Mouse (Mus musculus): ENCODE data around the gene Rpl13a. TPM values are rescaled to one million over a fixed set of nuclear protein-coding genes. Genes with fewer than 3 reads are reported as not detected.
"Not testable (repeated sequence)": the region's sequence is repeated elsewhere in the genome, so short reads cannot be mapped to it uniquely, and the experiment has no call there.

The Rpl13a gene
- polyA plus RNA-seq (2012; rRNA removed): 859 and 869 TPM in 2 replicates

GRCm38 (mm10) chr7:45128624-45129246, at the start of gene Rpl13a:
TSS of gene Rpl13a (minus strand) at chr7:45128761.
- H3K4me1 ChIP-seq (ENCODE audit: control insufficient read depth, insufficient read depth, low read length): peaks cover 12% of the 10 kb centered on the region
- H3K27me3 ChIP-seq (ENCODE audit: control insufficient read depth, insufficient read depth, low read length): no peaks in the 10 kb centered on the region
- TF ChIP-seq CTCF (IDR thresholded peaks at IDR 0.05; ENCODE audit: control insufficient read depth, insufficient read depth, insufficient replicate concordance, low read depth, low read length) (peak; percentile 66; the same call in 1 of the 2 replicates), POLR2A (IDR thresholded peaks at IDR 0.05; ENCODE audit: control insufficient read depth, low read depth, low read length) (peak; percentile 94)
- H3K36me3 ChIP-seq (ENCODE audit: control insufficient read depth, insufficient read depth, low read length): no peaks in the 10 kb centered on the region
- H3K4me3 ChIP-seq (ENCODE audit: control insufficient read depth, low read depth, low read length): peak within 1 kb of the TSS; percentile 89
- H3K27ac ChIP-seq (ENCODE audit: control insufficient read depth, insufficient read depth, low read depth, low read length): peak within 1 kb of the TSS; percentile 96

GRCm38 (mm10) chr7:45176356-45176755, 47.8 kb upstream of the Rpl13a start:
- TF ChIP-seq POLR2A (IDR thresholded peaks at IDR 0.05; ENCODE audit: control insufficient read depth, low read depth, low read length): no peak; the same call in 1 of the 2 replicates
- H3K4me3 ChIP-seq (ENCODE audit: control insufficient read depth, low read depth, low read length): peak overlapping the region; percentile 88
- H3K27me3 ChIP-seq (ENCODE audit: control insufficient read depth, insufficient read depth, low read length): no peaks in the 10 kb centered on the region; the same call in 1 of the 2 replicates
- peak overlapping the region; percentile 25; the same call in 1 of the 2 replicates for H3K27ac ChIP-seq (ENCODE audit: control insufficient read depth, insufficient read depth, low read depth, low read length)
- no peaks in the 10 kb centered on the region for H3K36me3 ChIP-seq (ENCODE audit: control insufficient read depth, insufficient read depth, low read length)
- H3K4me1 ChIP-seq (ENCODE audit: control insufficient read depth, insufficient read depth, low read length): peaks cover 38% of the 10 kb centered on the region

- Histone ChIP-seq H3K27ac (ENCODE audit: control insufficient read depth, insufficient read depth, low read depth, low read length) (peak overlapping the region; percentile 74), H3K27me3 (ENCODE audit: control insufficient read depth, insufficient read depth, low read length) (no peaks in the 10 kb centered on the region; the same call in 1 of the 2 replicates), H3K36me3 (ENCODE audit: control insufficient read depth, insufficient read depth, low read length) (no peaks in the 10 kb centered on the region), H3K4me1 (ENCODE audit: control insufficient read depth, insufficient read depth, low read length) (peaks cover 34% of the 10 kb centered on the region), H3K4me3 (ENCODE audit: control insufficient read depth, low read depth, low read length) (peak overlapping the region; percentile 88)
- no peak for TF ChIP-seq CTCF (IDR thresholded peaks at IDR 0.05; ENCODE audit: control insufficient read depth, insufficient read depth, insufficient replicate concordance, low read depth, low read length)
- peak; percentile 65 for TF ChIP-seq POLR2A (IDR thresholded peaks at IDR 0.05; ENCODE audit: control insufficient read depth, low read depth, low read length)
Observed at GRCm38 (mm10) chr7:45175929-45176328, 47.4 kb upstream of the Rpl13a start.

DNA sequence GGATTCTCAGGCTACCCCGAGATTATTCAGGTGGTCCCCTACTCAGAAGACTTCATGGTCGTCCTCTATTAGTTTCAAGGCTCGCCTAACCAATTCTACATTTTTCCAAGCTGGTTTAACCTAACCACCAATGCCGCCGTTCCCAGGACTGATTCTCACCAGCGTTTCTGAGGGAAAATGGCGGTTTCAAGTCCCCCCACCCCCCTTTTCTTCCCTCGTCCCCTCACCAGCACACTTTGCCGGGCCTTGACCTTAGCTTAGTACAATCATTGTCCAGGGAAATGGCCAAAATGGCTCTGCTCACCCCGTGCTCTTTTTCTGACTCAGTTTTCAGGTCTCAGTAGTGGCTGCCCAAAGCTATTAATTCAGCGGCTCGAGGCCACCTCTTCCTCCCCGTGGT, 46.8 kb upstream of the Rpl13a start:
- Histone ChIP-seq H3K4me1 (ENCODE audit: control insufficient read depth, insufficient read depth, low read length) (peaks cover 32% of the 10 kb centered on the region), H3K27ac (ENCODE audit: control insufficient read depth, insufficient read depth, low read depth, low read length) (peak overlapping the region; percentile 45; the same call in 1 of the 2 replicates), H3K4me3 (ENCODE audit: control insufficient read depth, low read depth, low read length) (peak overlapping the region; percentile 88), H3K27me3 (ENCODE audit: control insufficient read depth, insufficient read depth, low read length) (no peaks in the 10 kb centered on the region; the same call in 1 of the 2 replicates), H3K36me3 (ENCODE audit: control insufficient read depth, insufficient read depth, low read length) (no peaks in the 10 kb centered on the region)
- TF ChIP-seq POLR2A (IDR thresholded peaks at IDR 0.05; ENCODE audit: control insufficient read depth, low read depth, low read length) (no peak), CTCF (IDR thresholded peaks at IDR 0.05; ENCODE audit: control insufficient read depth, insufficient read depth, insufficient replicate concordance, low read depth, low read length) (no peak)

GRCm38 (mm10) chr7:45174567-45175280, 46.2 kb upstream of the Rpl13a start:
- Histone ChIP-seq H3K4me1 (ENCODE audit: control insufficient read depth, insufficient read depth, low read length) (peaks cover 30% of the 10 kb centered on the region), H3K4me3 (ENCODE audit: control insufficient read depth, low read depth, low read length) (peak overlapping the region; percentile 88), H3K36me3 (ENCODE audit: control insufficient read depth, insufficient read depth, low read length) (no peaks in the 10 kb centered on the region), H3K27me3 (ENCODE audit: control insufficient read depth, insufficient read depth, low read length) (no peaks in the 10 kb centered on the region; the same call in 1 of the 2 replicates), H3K27ac (ENCODE audit: control insufficient read depth, insufficient read depth, low read depth, low read length) (peak overlapping the region; percentile 61)
- TF ChIP-seq CTCF (IDR thresholded peaks at IDR 0.05; ENCODE audit: control insufficient read depth, insufficient read depth, insufficient replicate concordance, low read depth, low read length) (no peak), POLR2A (IDR thresholded peaks at IDR 0.05; ENCODE audit: control insufficient read depth, low read depth, low read length) (no peak)

DNA sequence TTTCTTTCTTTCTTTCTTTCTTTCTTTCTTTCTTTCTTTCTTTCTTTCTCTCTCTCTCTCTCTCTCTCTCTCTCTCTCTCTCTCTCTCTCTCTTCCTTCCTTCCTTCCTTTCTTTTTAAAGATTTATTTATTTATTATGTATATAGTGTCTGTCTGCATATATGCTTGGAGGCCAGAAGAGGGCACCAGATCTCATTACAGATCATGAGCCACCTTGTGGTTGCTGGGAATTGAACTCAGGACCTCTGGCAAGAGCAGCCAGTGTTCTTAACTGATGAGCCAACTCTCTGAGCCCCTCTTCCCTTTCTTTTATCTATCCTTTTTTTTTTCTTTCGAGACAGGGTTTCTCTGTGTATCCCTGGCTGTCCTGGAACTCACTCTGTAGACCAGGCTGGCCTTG, 45.2 kb upstream of the Rpl13a start:
- H3K36me3 ChIP-seq (ENCODE audit: control insufficient read depth, insufficient read depth, low read length); H3K4me3 ChIP-seq (ENCODE audit: control insufficient read depth, low read depth, low read length); H3K27ac ChIP-seq (ENCODE audit: control insufficient read depth, insufficient read depth, low read depth, low read length); H3K27me3 ChIP-seq (ENCODE audit: control insufficient read depth, insufficient read depth, low read length): not testable (repeated sequence)
- peaks cover 31% of the 10 kb centered on the region for H3K4me1 ChIP-seq (ENCODE audit: control insufficient read depth, insufficient read depth, low read length)

GRCm38 (mm10) chr7:45172974-45173373, 44.4 kb upstream of the Rpl13a start:
- H3K36me3 ChIP-seq (ENCODE audit: control insufficient read depth, insufficient read depth, low read length): no peaks in the 10 kb centered on the region
- no peak overlapping the region for H3K27ac ChIP-seq (ENCODE audit: control insufficient read depth, insufficient read depth, low read depth, low read length)
- H3K4me1 ChIP-seq (ENCODE audit: control insufficient read depth, insufficient read depth, low read length): peaks cover 36% of the 10 kb centered on the region
- no peaks in the 10 kb centered on the region; the same call in 1 of the 2 replicates for H3K27me3 ChIP-seq (ENCODE audit: control insufficient read depth, insufficient read depth, low read length)
- peak overlapping the region; percentile 80 for H3K4me3 ChIP-seq (ENCODE audit: control insufficient read depth, low read depth, low read length)
- no peak for TF ChIP-seq POLR2A (IDR thresholded peaks at IDR 0.05; ENCODE audit: control insufficient read depth, low read depth, low read length)
- peak; percentile 45; the same call in 1 of the 2 replicates for TF ChIP-seq CTCF (IDR thresholded peaks at IDR 0.05; ENCODE audit: control insufficient read depth, insufficient read depth, insufficient replicate concordance, low read depth, low read length)

Measured in testis, adult 2 months (tissue).